Mouse (Mus musculus) bone marrow, adult 2 months (tissue): ENCODE measurements around the gene Fbxo36.

Experiments
- CTCF ChIP-seq: fragments of 200-500 bp; IDR thresholded peaks from 2 replicates; pipeline ENCODE4 v1.5.1; 2011; ENCODE audit warnings: low read length, control low read depth; ENCODE audit not compliant: control insufficient read depth, insufficient read depth
- POLR2A ChIP-seq: fragments of 200-500 bp; IDR thresholded peaks from 2 replicates; pipeline ENCODE4 v1.6.1; 2011; ENCODE audit warnings: low read depth, mild to moderate bottlenecking, control low read depth, low read length, borderline replicate concordance; ENCODE audit not compliant: control insufficient read depth

- no peak for TF ChIP-seq CTCF
- TF ChIP-seq POLR2A: no peak
Measured at GRCm38 (mm10) chr1:84871131-84871530, 31.5 kb downstream of the Fbxo36 start.
